Mouse (Mus musculus): ENCODE measurements around the gene Pank2.

- TF ChIP-seq CTCF (IDR thresholded peaks at IDR 0.05; ENCODE audit: control insufficient read depth, insufficient read depth, insufficient replicate concordance, low read depth, low read length) = no peak
- no peak for TF ChIP-seq POLR2A (IDR thresholded peaks at IDR 0.05; ENCODE audit: control insufficient read depth, low read depth, low read length)
Observed at GRCm38 (mm10) chr2:131319401-131319800, 57.1 kb downstream of the Pank2 start.

Data from testis, adult 2 months (tissue).